Mouse (Mus musculus): ENCODE measurements around the gene Col7a1. TPM values are rescaled to one million over a fixed set of nuclear protein-coding genes. Genes with fewer than 3 reads are reported as not detected.

Gene Col7a1
- polyA plus RNA-seq, 1 experiment from 2014 or later, result 2.9 TPM

DNA sequence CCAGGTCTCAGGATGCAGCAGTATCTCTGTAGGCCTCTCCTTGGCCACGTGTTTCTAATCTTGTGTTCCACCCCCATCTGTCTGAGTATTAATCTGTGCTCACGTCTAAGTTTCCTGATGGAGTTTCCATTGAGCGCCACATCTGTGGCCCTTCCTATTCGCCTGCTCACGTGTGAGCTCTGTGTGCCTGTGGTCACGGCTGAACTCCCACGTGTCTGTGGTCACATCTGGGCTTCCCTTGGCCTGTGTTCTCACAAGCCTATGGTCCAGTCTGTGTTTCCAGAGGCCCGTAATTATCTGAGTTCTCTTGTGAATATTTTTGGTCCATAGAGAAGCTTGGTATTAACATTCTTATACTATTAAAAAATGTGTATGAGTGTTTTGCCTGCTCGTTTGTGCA, 23.1 kb downstream of the Col7a1 start:
- no peaks in the 10 kb centered on the region for H3K36me3 ChIP-seq (ENCODE audit: insufficient read depth, low read length)
- no peak overlapping the region for H3K27ac ChIP-seq (ENCODE audit: low read length)
- TF ChIP-seq CTCF (IDR thresholded peaks at IDR 0.05) (no peak), EP300 (IDR thresholded peaks at IDR 0.05) (no peak)
- H3K4me2 ChIP-seq (replicated peaks; ENCODE audit: low read depth, low read length), result no peak overlapping the region
- WGBS, result 77% methylated on average over 9 of the region's 9 CpGs
- no peaks in the 10 kb centered on the region for H3K4me1 ChIP-seq (ENCODE audit: insufficient read depth, low read depth, low read length)
- no peak for DNase-seq (ENCODE audit: low spot score)
- no peaks in the 10 kb centered on the region for H3K27me3 ChIP-seq (replicated peaks; ENCODE audit: insufficient read depth, low read length)
- no peak overlapping the region for H3K9ac ChIP-seq (replicated peaks; ENCODE audit: low read depth)
- H3K4me3 ChIP-seq (ENCODE audit: low read depth, low read length), result no peak overlapping the region
- no peak for ATAC-seq
- H3K9me3 ChIP-seq (ENCODE audit: low read length), result no peaks in the 10 kb centered on the region

DNA sequence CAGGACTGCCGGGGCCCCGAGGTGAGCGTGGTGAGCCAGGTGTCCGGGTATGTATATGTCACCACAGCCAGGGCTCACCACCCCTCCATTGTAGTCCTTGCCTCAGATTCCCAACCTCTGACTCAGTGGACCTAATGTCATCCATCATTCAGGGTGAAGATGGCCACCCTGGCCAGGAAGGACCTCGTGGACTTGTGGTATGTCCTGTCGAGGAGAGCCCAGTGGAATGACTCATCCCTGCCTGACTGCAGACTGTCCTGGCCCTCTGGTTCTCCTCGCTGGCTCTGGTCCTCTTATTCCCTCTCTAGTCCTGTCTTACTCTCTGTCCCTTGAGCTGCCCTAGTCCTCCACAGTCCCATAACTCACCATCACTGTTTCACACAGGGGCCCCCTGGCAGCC, 24.6 kb downstream of the Col7a1 start:
- TF ChIP-seq EP300 (IDR thresholded peaks at IDR 0.05) (no peak), CTCF (IDR thresholded peaks at IDR 0.05) (no peak)
- Histone ChIP-seq H3K9ac (replicated peaks; ENCODE audit: low read depth) (no peak overlapping the region), H3K4me3 (ENCODE audit: low read depth, low read length) (no peak overlapping the region), H3K27me3 (replicated peaks; ENCODE audit: insufficient read depth, low read length) (no peaks in the 10 kb centered on the region), H3K4me2 (replicated peaks; ENCODE audit: low read depth, low read length) (no peak overlapping the region), H3K36me3 (ENCODE audit: insufficient read depth, low read length) (no peaks in the 10 kb centered on the region), H3K9me3 (ENCODE audit: low read length) (no peaks in the 10 kb centered on the region), H3K4me1 (ENCODE audit: insufficient read depth, low read depth, low read length) (no peaks in the 10 kb centered on the region), H3K27ac (ENCODE audit: low read length) (no peak overlapping the region)
- DNase-seq (ENCODE audit: low spot score) (no peak), ATAC-seq (no peak)
- WGBS, result 70% methylated on average over 7 of the region's 7 CpGs

DNA sequence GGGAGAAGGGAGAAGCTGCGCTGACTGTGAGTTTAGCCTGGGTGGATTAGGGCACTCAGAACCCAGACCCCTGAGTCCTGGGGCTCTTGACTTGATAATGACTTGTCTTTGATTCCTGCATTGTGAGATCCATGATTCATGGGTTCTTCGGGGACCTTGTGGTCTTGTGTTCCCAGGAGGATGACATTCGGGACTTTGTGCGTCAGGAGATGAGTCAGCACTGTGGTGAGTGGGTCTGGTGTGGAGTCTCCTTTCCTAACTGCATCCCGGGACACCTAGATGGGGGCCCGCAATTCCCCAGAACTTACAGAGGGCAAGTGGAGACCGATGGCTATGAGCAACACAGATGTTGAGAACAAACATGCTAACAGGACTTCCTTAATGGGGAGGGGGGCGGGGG, 29.1 kb downstream of the Col7a1 start:
- no peaks in the 10 kb centered on the region for H3K36me3 ChIP-seq (ENCODE audit: insufficient read depth, low read length)
- H3K9me3 ChIP-seq (ENCODE audit: low read length), result no peaks in the 10 kb centered on the region
- no peak for DNase-seq (ENCODE audit: low spot score)
- H3K4me3 ChIP-seq (ENCODE audit: low read depth, low read length), result no peak overlapping the region
- H3K27me3 ChIP-seq (replicated peaks; ENCODE audit: insufficient read depth, low read length), result no peaks in the 10 kb centered on the region
- H3K27ac ChIP-seq (ENCODE audit: low read length), result no peak overlapping the region
- no peak for ATAC-seq
- 73% methylated on average over 8 of the region's 8 CpGs for WGBS
- H3K9ac ChIP-seq (replicated peaks; ENCODE audit: low read depth), result no peak overlapping the region
- no peak for TF ChIP-seq EP300 (IDR thresholded peaks at IDR 0.05)
- TF ChIP-seq CTCF (IDR thresholded peaks at IDR 0.05), result no peak
- H3K4me2 ChIP-seq (replicated peaks; ENCODE audit: low read depth, low read length), result no peak overlapping the region
- no peaks in the 10 kb centered on the region for H3K4me1 ChIP-seq (ENCODE audit: insufficient read depth, low read depth, low read length)

DNA sequence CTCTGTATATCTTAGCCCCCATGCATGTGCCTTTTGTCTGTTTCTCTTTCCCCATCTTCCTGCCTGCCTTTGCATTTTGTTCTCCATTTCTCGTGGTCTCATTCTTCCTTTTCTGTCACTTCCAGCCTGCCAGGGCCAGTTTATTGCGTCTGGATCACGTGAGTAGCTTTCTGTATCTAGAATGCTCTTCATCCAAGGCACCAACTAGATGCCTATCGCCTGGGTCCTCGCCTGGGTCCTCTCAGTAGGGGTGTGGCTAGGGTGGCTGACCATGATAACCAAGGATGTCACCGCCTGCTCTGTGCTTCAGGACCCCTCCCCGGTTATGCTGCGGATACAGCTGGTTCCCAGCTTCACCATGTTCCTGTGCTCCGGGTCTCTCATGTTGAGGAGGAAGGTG, 29.8 kb downstream of the Col7a1 start:
- Histone ChIP-seq H3K9ac (replicated peaks; ENCODE audit: low read depth) (no peak overlapping the region), H3K27ac (ENCODE audit: low read length) (no peak overlapping the region), H3K27me3 (replicated peaks; ENCODE audit: insufficient read depth, low read length) (no peaks in the 10 kb centered on the region), H3K4me3 (ENCODE audit: low read depth, low read length) (no peak overlapping the region), H3K4me2 (replicated peaks; ENCODE audit: low read depth, low read length) (no peak overlapping the region), H3K4me1 (ENCODE audit: insufficient read depth, low read depth, low read length) (peaks cover 4% of the 10 kb centered on the region; the same call in 1 of the 2 replicates), H3K9me3 (ENCODE audit: low read length) (no peaks in the 10 kb centered on the region), H3K36me3 (ENCODE audit: insufficient read depth, low read length) (no peaks in the 10 kb centered on the region)
- ATAC-seq (no peak), DNase-seq (ENCODE audit: low spot score) (no peak)
- TF ChIP-seq EP300 (IDR thresholded peaks at IDR 0.05) (no peak), CTCF (IDR thresholded peaks at IDR 0.05) (no peak)
- WGBS, result 61% methylated on average over 9 of the region's 9 CpGs

DNA sequence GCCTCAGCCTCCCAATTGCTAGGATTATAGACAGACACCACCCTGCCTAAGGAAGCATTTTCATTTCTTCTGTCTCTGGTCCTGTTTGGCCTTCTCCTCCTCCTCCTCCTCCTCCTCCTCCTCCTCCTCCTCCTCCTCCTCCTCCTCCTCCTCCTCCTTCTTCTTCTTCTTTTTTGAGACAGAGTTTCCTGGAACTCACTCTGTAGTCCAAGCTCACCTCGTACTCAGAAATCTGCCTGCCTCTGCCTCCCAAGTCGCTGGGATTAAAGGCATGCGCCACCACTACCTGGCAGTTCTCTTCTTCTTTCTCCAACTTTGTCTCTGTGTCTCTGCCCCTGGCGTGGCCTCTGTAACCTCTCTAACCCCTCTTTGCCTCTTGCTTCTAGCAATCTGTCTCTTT, 32.3 kb downstream of the Col7a1 start, which contains the start of gene Ucn2:
Gene Ucn2, plus strand, starts transcription at position 301 of the 400 bp plus-strand sequence.
- no peak within 1 kb of the TSS for H3K4me2 ChIP-seq (replicated peaks; ENCODE audit: low read depth, low read length)
- no peaks in the 10 kb centered on the region for H3K9me3 ChIP-seq (ENCODE audit: low read length)
- H3K4me1 ChIP-seq (ENCODE audit: insufficient read depth, low read depth, low read length), result peaks cover 8% of the 10 kb centered on the region; the same call in 1 of the 2 replicates
- no peak within 1 kb of the TSS for H3K9ac ChIP-seq (replicated peaks; ENCODE audit: low read depth)
- TF ChIP-seq CTCF (IDR thresholded peaks at IDR 0.05) (no peak), EP300 (IDR thresholded peaks at IDR 0.05) (no peak)
- WGBS, result 84% methylated on average over 3 of the region's 4 CpGs
- DNase-seq (ENCODE audit: low spot score), result no peak
- no peak within 1 kb of the TSS for H3K4me3 ChIP-seq (ENCODE audit: low read depth, low read length)
- no peaks in the 10 kb centered on the region for H3K27me3 ChIP-seq (replicated peaks; ENCODE audit: insufficient read depth, low read length)
- H3K36me3 ChIP-seq (ENCODE audit: insufficient read depth, low read length), result no peaks in the 10 kb centered on the region
- H3K27ac ChIP-seq (ENCODE audit: low read length), result no peak within 1 kb of the TSS
- ATAC-seq, result no peak

DNA sequence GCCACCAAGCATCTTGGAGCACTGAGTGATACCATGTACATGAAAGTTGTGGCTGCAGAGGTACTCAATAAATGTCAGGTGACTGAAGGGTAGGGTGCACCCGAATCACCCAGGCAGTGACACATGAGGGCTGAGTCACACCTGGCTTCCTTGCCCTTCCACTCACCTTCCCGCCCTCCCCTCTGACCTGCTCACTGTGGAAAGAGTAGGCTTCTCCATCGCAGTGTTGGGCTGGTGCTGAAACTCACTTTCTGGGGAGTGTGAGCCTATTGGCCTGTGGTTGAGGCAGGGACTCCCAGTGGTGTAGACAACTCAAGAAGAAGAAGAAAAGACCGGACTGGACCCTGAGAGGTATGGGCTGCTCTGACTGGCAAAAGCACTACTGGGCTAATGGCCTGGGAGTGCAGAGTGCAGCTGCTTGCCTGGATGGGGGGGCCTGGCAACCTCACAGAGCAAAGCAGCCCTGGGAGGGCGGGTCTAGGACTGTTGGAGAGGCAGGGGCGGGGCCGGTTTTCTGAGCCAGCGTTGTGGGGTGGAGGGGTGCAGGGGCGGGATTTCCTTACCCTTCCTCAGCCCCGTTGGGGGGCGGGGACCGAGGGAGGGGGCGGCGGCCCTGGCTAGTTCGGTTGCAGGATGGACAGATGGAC, 34.4 kb downstream of the Col7a1 start:
- Histone ChIP-seq H3K27me3 (replicated peaks; ENCODE audit: insufficient read depth, low read length) (no peaks in the 10 kb centered on the region), H3K4me2 (replicated peaks; ENCODE audit: low read depth, low read length) (peak overlapping the region; percentile 38), H3K27ac (ENCODE audit: low read length) (no peak overlapping the region), H3K36me3 (ENCODE audit: insufficient read depth, low read length) (no peaks in the 10 kb centered on the region), H3K4me1 (ENCODE audit: insufficient read depth, low read depth, low read length) (peaks cover 8% of the 10 kb centered on the region; the same call in 1 of the 2 replicates), H3K4me3 (ENCODE audit: low read depth, low read length) (no peak overlapping the region), H3K9ac (replicated peaks; ENCODE audit: low read depth) (no peak overlapping the region), H3K9me3 (ENCODE audit: low read length) (no peaks in the 10 kb centered on the region)
- WGBS, result 25% methylated on average over 11 of the region's 15 CpGs
- no peak for TF ChIP-seq CTCF (IDR thresholded peaks at IDR 0.05)
- TF ChIP-seq EP300 (IDR thresholded peaks at IDR 0.05), result no peak
- DNase-seq (ENCODE audit: low spot score) (peak; percentile 49), ATAC-seq (no peak)
